Mouse (Mus musculus): ENCODE measurements around the gene Pgs1. TPM values are rescaled to one million over a fixed set of nuclear protein-coding genes. Genes with fewer than 3 reads are reported as not detected.

Gene Pgs1
- polyA plus RNA-seq (2012; rRNA removed) = 69.6 and 74.3 TPM in 2 replicates

GRCm38 (mm10) chr11:117986126-117987031 is at the start of gene Pgs1:
TSS of gene Pgs1 (plus strand) at chr11:117986292.
- DNase-seq (ENCODE audit: extremely low spot score in 1 of 2, low spot score in 1 of 2) = peak in 1 of 2 experiments; percentile 92

GRCm38 (mm10) chr11:117939004-117939730 is 46.9 kb upstream of the Pgs1 start:
- no peak for DNase-seq (ENCODE audit: extremely low spot score in 1 of 2, low spot score in 1 of 2)

- DNase-seq (ENCODE audit: extremely low spot score in 1 of 2, low spot score in 1 of 2) = peak; percentile 39 to 82
Observed at GRCm38 (mm10) chr11:117939741-117940285, 46.3 kb upstream of the Pgs1 start.

- DNase-seq (ENCODE audit: extremely low spot score in 1 of 2, low spot score in 1 of 2) = no peak
Observed at GRCm38 (mm10) chr11:117940881-117941280, 45.2 kb upstream of the Pgs1 start.

- no peak for DNase-seq (ENCODE audit: extremely low spot score in 1 of 2, low spot score in 1 of 2)
Observed at GRCm38 (mm10) chr11:117941325-117941834, 44.7 kb upstream of the Pgs1 start.

- DNase-seq (ENCODE audit: extremely low spot score in 1 of 2, low spot score in 1 of 2) = no peak
Observed at GRCm38 (mm10) chr11:117941848-117942247, 44.2 kb upstream of the Pgs1 start.

GRCm38 (mm10) chr11:117946195-117946979 is 39.7 kb upstream of the Pgs1 start:
- DNase-seq (ENCODE audit: extremely low spot score in 1 of 2, low spot score in 1 of 2) = no peak

- DNase-seq (ENCODE audit: extremely low spot score in 1 of 2, low spot score in 1 of 2) = no peak
Observed at GRCm38 (mm10) chr11:117946996-117947419, 39.1 kb upstream of the Pgs1 start.

- no peak for DNase-seq (ENCODE audit: extremely low spot score in 1 of 2, low spot score in 1 of 2)
Observed at GRCm38 (mm10) chr11:117949392-117950091, 36.5 kb upstream of the Pgs1 start.

- no peak for DNase-seq (ENCODE audit: extremely low spot score in 1 of 2, low spot score in 1 of 2)
Observed at GRCm38 (mm10) chr11:117951391-117951790, 34.7 kb upstream of the Pgs1 start.

GRCm38 (mm10) chr11:117952174-117952933 is 33.7 kb upstream of the Pgs1 start:
- no peak for DNase-seq (ENCODE audit: extremely low spot score in 1 of 2, low spot score in 1 of 2)

GRCm38 (mm10) chr11:117954094-117954493 is 32.0 kb upstream of the Pgs1 start:
- DNase-seq (ENCODE audit: extremely low spot score in 1 of 2, low spot score in 1 of 2) = no peak

- DNase-seq (ENCODE audit: extremely low spot score in 1 of 2, low spot score in 1 of 2) = no peak
Observed at GRCm38 (mm10) chr11:117954819-117955218, 31.3 kb upstream of the Pgs1 start.

GRCm38 (mm10) chr11:117955621-117956020 is 30.5 kb upstream of the Pgs1 start:
- no peak for DNase-seq (ENCODE audit: extremely low spot score in 1 of 2, low spot score in 1 of 2)

- no peak for DNase-seq (ENCODE audit: extremely low spot score in 1 of 2, low spot score in 1 of 2)
Observed at GRCm38 (mm10) chr11:117958197-117958596, 27.9 kb upstream of the Pgs1 start.

- DNase-seq (ENCODE audit: extremely low spot score in 1 of 2, low spot score in 1 of 2) = no peak
Observed at GRCm38 (mm10) chr11:117959166-117959565, 26.9 kb upstream of the Pgs1 start.

- no peak for DNase-seq (ENCODE audit: extremely low spot score in 1 of 2, low spot score in 1 of 2)
Observed at GRCm38 (mm10) chr11:117959741-117960381, 26.2 kb upstream of the Pgs1 start.

- DNase-seq (ENCODE audit: extremely low spot score in 1 of 2, low spot score in 1 of 2) = no peak
Observed at GRCm38 (mm10) chr11:117960601-117961000, 25.5 kb upstream of the Pgs1 start.
